Mouse (Mus musculus): ENCODE measurements around the gene Olfr138.

The Olfr138 gene

DNA sequence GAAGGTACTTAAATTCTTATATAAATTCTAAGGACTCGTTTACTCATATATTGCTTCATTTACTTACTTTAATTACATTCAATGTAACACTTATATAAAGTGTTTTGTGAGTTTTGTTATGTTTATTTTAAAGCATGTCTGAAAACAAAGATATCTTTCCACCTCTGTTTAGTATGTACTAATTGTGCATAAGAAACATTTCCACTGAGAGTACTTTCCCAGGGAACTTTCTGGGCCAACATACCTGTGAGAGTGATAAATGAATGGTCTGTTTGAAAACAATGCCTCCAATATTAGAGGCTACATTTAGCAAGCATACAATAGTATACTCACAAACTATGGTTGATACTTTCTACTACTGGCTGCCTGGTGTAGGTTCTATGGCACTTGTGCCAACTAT, at the start of gene Olfr138:
Gene Olfr138 (plus strand): TSS at position 301 of the 400 bp plus-strand sequence.
- no peak for DNase-seq (ENCODE audit: extremely low spot score)

GRCm38 (mm10) chr17:38307470-38307869, 46.6 kb downstream of the Olfr138 start, which contains the start of gene Olfr137:
TSS of gene Olfr137 (minus strand) at chr17:38307570.
- DNase-seq (ENCODE audit: extremely low spot score) = no peak

Measured in embryo, embryonic 9.5 days (tissue).